Mouse (Mus musculus) ES-Bruce4 (cell line): ENCODE data around the gene Arl8a.

Source experiments
- CTCF ChIP-seq: IDR thresholded peaks from one replicate; pipeline ENCODE4 v1.8.1; 2011; ENCODE audit warnings: low read depth, low read length
- POLR2A ChIP-seq: IDR thresholded peaks from one replicate; pipeline ENCODE4 v1.8.1; 2011; ENCODE audit warnings: low read length; ENCODE audit not compliant: insufficient read depth

DNA sequence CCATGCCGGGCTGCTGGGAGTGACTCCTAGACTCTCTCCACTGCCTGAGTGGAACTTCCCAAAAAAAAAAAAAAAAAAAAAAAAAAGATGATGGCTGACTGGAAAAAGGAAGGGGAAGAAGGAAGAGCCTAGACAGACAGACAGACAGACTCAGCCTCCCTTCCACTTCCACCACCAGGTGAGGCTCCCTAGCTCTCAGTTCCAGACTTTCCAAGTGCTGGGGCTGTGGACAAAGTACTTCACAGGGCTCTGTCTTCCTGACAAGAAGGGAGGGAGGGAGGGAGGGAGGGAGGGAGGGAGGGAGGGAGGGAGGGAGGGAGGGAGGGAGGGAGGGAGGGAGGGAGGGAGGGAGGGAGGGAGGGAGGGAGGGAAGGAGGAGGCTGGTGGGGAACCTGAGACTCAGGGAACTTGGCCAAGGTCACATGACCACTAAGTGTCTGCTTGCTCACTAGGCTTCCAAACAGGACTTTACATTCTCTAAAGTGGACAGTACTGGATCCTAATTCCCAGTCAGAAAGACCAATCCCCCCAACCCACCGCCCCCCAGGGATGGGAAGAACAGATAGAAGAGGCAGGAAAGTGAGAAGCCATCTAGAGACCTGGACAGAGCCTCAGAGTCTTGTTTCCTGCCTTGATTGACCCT lies 16.1 kb upstream of the Arl8a start:
- no peak for TF ChIP-seq CTCF
- no peak for TF ChIP-seq POLR2A
